Mouse (Mus musculus) leukemia stem cell, adult 10-12 weeks (primary cell): Measurements from ENCODE around the gene Slc25a1. TPM values are rescaled to one million over a fixed set of nuclear protein-coding genes. Genes with fewer than 3 reads are reported as not detected.

Experiments
- polyA plus RNA-seq: library from polyadenylated mRNA; stranded (reverse); fragments of >175 nt; gene quantifications from 2 replicates; pipeline ENCODE4 v1.2.3, GENCODE M21; 2012; ENCODE audit warnings: low replicate concordance

The Slc25a1 gene
- 152 and 236 TPM in 2 replicates for polyA plus RNA-seq

GRCm38 (mm10) chr16:17928087-17928580, at the start of gene Slc25a1:
Gene Slc25a1, minus strand, starts transcription at chr16:17928219.

GRCm38 (mm10) chr16:17914307-17915249, 13.4 kb downstream of the Slc25a1 start, which contains the start of gene Gsc2:
Gene Gsc2, minus strand, starts transcription at chr16:17915059.

GRCm38 (mm10) chr16:17911052-17911595, 16.9 kb downstream of the Slc25a1 start, which contains the start of gene Ess2:
Gene Ess2, minus strand, starts transcription at chr16:17911348.

GRCm38 (mm10) chr16:17898462-17898861, 29.6 kb downstream of the Slc25a1 start, which contains the start of the genes Dgcr2 and Tssk2:
Gene Dgcr2, minus strand, starts transcription at chr16:17898562.
Gene Tssk2, plus strand, starts transcription at chr16:17898637.

GRCm38 (mm10) chr16:17893923-17894322, 34.1 kb downstream of the Slc25a1 start, which contains the start of gene Tssk1:
Gene Tssk1, plus strand, starts transcription at chr16:17894223.

GRCm38 (mm10) chr16:17891567-17891959, 36.5 kb downstream of the Slc25a1 start, which contains the start of gene Gm20518:
Gene Gm20518, minus strand, starts transcription at chr16:17891671.

Other genes starting within 250 kb of the Slc25a1 start
- gene Med15, start 195.3 kb downstream of the Slc25a1 start, polyA plus RNA-seq, result 147 and 310 TPM in 2 replicates
- gene Klhl22, start 168.6 kb downstream of the Slc25a1 start, polyA plus RNA-seq, result 2.3 and 30.3 TPM in 2 replicates
- 3.8 and 4.0 TPM in 2 replicates for gene Scarf2, start 130.9 kb downstream of the Slc25a1 start, polyA plus RNA-seq
- not detected in 2 replicates for gene B830017H08Rik, start 95.1 kb downstream of the Slc25a1 start, polyA plus RNA-seq
- 1.8 and 5.4 TPM in 2 replicates for gene Car15, start 89.9 kb downstream of the Slc25a1 start, polyA plus RNA-seq
- 0.57 and 0.79 TPM in 2 replicates for gene Gm20518, start 36.5 kb downstream of the Slc25a1 start, polyA plus RNA-seq
- gene Tssk1, start 34.0 kb downstream of the Slc25a1 start, polyA plus RNA-seq, result not detected in 2 replicates
- 15.8 and 23.2 TPM in 2 replicates for gene Dgcr2, start 29.7 kb downstream of the Slc25a1 start, polyA plus RNA-seq
- gene Tssk2, start 29.6 kb downstream of the Slc25a1 start, polyA plus RNA-seq, result 0.12 TPM in 1 of 2 replicates, not detected in the other
- gene Ess2, start 16.9 kb downstream of the Slc25a1 start, polyA plus RNA-seq, result 27.5 and 28.2 TPM in 2 replicates
- gene Gsc2, start 13.2 kb downstream of the Slc25a1 start, polyA plus RNA-seq, result not detected in 2 replicates
- gene Vpreb2, start 52.2 kb upstream of the Slc25a1 start, polyA plus RNA-seq, result not detected in 2 replicates
- 26.8 and 39.3 TPM in 2 replicates for gene Dgcr6, start 124.6 kb upstream of the Slc25a1 start, polyA plus RNA-seq
- 1.9 and 2.1 TPM in 2 replicates for gene Prodh, start 162.0 kb upstream of the Slc25a1 start, polyA plus RNA-seq
- 0.93 and 1.7 TPM in 2 replicates for gene Rtn4r, start 199.4 kb upstream of the Slc25a1 start, polyA plus RNA-seq